Mouse (Mus musculus): ENCODE measurements at regions not wholly inside any gene's neighbourhood (a gene's known extent, or its start where the extent isn't known, plus 50 kb on each side); places are given as distances from the start of the nearest gene placed in this dataset.

DNA sequence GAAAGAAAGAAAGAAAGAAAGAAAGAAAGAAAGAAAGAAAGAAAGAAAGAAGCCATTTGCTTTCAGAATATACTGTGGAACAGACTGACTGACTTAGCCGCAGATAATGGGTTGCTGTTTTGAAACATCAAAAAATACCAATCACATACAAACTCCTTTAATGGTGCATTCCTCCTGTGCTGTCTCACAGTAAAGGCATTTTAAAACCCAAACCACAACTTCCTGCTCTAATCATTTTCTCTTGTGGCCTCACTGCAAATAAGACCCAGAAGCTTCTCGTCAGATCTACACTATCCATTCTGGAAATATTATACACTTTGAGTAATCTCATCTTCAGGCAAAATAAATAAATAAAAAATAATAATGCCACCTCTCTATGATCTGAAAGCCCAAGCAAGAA is 50.4 kb upstream of the Lin7c start:
- no peak for TF ChIP-seq CTCF (IDR thresholded peaks at IDR 0.05; ENCODE audit: borderline replicate concordance, extremely low read depth, insufficient read depth, insufficient read length)
- TF ChIP-seq POLR2A (IDR thresholded peaks at IDR 0.05; ENCODE audit: borderline replicate concordance, extremely low read depth, insufficient read depth, insufficient read length, poor library complexity, severe bottlenecking), result no peak
